Mouse (Mus musculus) C2C12 (cell line): Measurements from ENCODE around the gene AI987944. TPM values are rescaled to one million over a fixed set of nuclear protein-coding genes. Genes with fewer than 3 reads are reported as not detected.
A peak's percentile ranks its signal among the peaks of the same experiment; 100 is the strongest.

Experiments used
- H3K27me3 ChIP-seq: one replicate; pipeline ENCODE4 v1.6.1; 2011; ENCODE audit not compliant: control insufficient read depth, insufficient read depth, insufficient read length
- H3K36me3 ChIP-seq: one replicate; pipeline ENCODE4 v1.6.1; 2011; ENCODE audit not compliant: control insufficient read depth, insufficient read depth
- H3K4me3 ChIP-seq: one replicate; pipeline ENCODE4 v1.5.1; 2011; ENCODE audit warnings: mild to moderate bottlenecking, control low read depth; ENCODE audit not compliant: poor library complexity, insufficient read depth, severe bottlenecking
- H3K79me2 ChIP-seq: one replicate; pipeline ENCODE4 v1.6.1; 2011; ENCODE audit not compliant: control insufficient read depth, insufficient read depth
- H3K79me3 ChIP-seq: one replicate; pipeline ENCODE4 v1.6.1; 2011; ENCODE audit warnings: low read depth, control low read depth
- H3ac ChIP-seq: one replicate; pipeline ENCODE3; 2011; ENCODE audit warnings: low read depth; ENCODE audit not compliant: control insufficient read depth, insufficient read length
- CEBPB ChIP-seq: IDR thresholded peaks from one replicate; pipeline ENCODE4 v1.6.1; 2011; ENCODE audit warnings: low read depth, mild to moderate bottlenecking, control low read depth, moderate library complexity
- CTCF ChIP-seq: IDR thresholded peaks from one replicate; pipeline ENCODE4 v1.5.1; 2011; ENCODE audit not compliant: control insufficient read depth, insufficient read depth, insufficient read length
- FOSL1 ChIP-seq: IDR thresholded peaks from one replicate; pipeline ENCODE4 v1.8.0; 2011; ENCODE audit warnings: mild to moderate bottlenecking, low read length; ENCODE audit not compliant: poor library complexity, insufficient read depth, severe bottlenecking
- MAX ChIP-seq: IDR thresholded peaks from one replicate; pipeline ENCODE4 v1.6.1; 2011; ENCODE audit warnings: mild to moderate bottlenecking, control low read depth
- MYOD1 ChIP-seq: IDR thresholded peaks from one replicate; pipeline ENCODE4 v1.6.1; 2011; ENCODE audit warnings: low read depth; ENCODE audit not compliant: control insufficient read depth, insufficient read length
- MYOG ChIP-seq: IDR thresholded peaks from one replicate; pipeline ENCODE4 v1.6.1; 2011; ENCODE audit not compliant: control insufficient read depth, insufficient read length; ENCODE audit errors: extremely low read depth
- USF1 ChIP-seq: IDR thresholded peaks from one replicate; pipeline ENCODE4 v1.6.1; 2011; ENCODE audit warnings: low read depth, mild to moderate bottlenecking, control low read depth, moderate library complexity
- long read RNA-seq, 2 experiments: library from polyadenylated mRNA; unstranded; transcript quantifications; one replicate each; pipeline ENCODE4 v2.0.0; 2019 to 2020
- polyA plus RNA-seq: library from polyadenylated mRNA; unstranded; fragments of >200 nt; fragmentation: generic; extraction: Trizol; gene quantifications from one replicate; pipeline ENCODE4 v1.2.1, GENCODE M21; 2012; ENCODE audit warnings: missing spikeins

AI987944 gene
- polyA plus RNA-seq = 1.7 TPM
- long read RNA-seq, experiment 1, transcript AI987944-202 (5 exons, 2,071 nt) = major isoform, 5 of 10 reads
- long read RNA-seq, experiment 1, partial matches to known transcripts = 0 of 10 reads
- long read RNA-seq, experiment 1, other reads (novel, unspliced or antisense) = 4 of 10 reads
- long read RNA-seq, experiment 2, transcript AI987944-202 (5 exons, 2,071 nt) = major isoform, 31 of 34 reads
- long read RNA-seq, experiment 2, partial matches to known transcripts = 1 of 34 reads
- long read RNA-seq, experiment 2, other reads (novel, unspliced or antisense) = 1 of 34 reads

- TF ChIP-seq MAX = no peak
- TF ChIP-seq CEBPB = peak; percentile 96
- TF ChIP-seq USF1 = no peak
- peak; percentile 14 for TF ChIP-seq MYOD1
- no peak for TF ChIP-seq CTCF
- no peaks in the 10 kb centered on the region for H3K79me3 ChIP-seq
- peak within 1 kb of the TSS; percentile 43 for H3K4me3 ChIP-seq
- H3ac ChIP-seq = peak within 1 kb of the TSS; percentile 59
- no peaks in the 10 kb centered on the region for H3K79me2 ChIP-seq
- H3K27me3 ChIP-seq = no peaks in the 10 kb centered on the region
- no peaks in the 10 kb centered on the region for H3K36me3 ChIP-seq
Measured at GRCm38 (mm10) chr7:41393048-41393971, at the start of gene AI987944. Gene AI987944, minus strand, starts transcription at chr7:41393379.

DNA sequence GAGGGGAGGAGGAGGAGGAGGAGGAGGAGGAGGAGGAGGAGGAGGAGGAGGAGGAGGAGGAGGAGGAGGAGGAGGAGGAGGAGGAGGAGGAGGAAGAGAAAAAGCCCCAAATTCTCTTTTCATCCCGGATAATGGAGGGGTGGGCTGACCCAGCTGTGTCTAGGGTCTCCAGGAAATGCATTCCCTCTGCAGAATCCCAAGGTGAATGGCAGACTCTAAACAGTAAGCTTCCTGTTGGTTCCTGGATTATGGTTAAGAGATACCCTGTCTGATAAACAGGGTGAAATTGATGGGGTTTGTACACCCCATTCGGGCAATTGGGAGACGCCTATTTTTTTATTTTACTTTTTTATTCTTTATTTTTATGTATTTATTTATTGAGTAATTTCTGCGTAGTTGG lies 951 bp upstream of the AI987944 start:
- Histone ChIP-seq H3K27me3 (no peaks in the 10 kb centered on the region), H3ac (no peak overlapping the region), H3K79me3 (no peaks in the 10 kb centered on the region), H3K79me2 (no peaks in the 10 kb centered on the region), H3K4me3 (no peak overlapping the region), H3K36me3 (no peaks in the 10 kb centered on the region)
- TF ChIP-seq FOSL1 = no peak
- TF ChIP-seq USF1 = no peak
- TF ChIP-seq MAX = no peak
- TF ChIP-seq MYOG = no peak
- no peak for TF ChIP-seq CTCF
- no peak for TF ChIP-seq CEBPB
- TF ChIP-seq MYOD1 = no peak

Other genes starting within 250 kb of the AI987944 start
- not detected for gene Gm5592, start 239.5 kb downstream of the AI987944 start, polyA plus RNA-seq
- gene Vmn2r57, start 55.3 kb upstream of the AI987944 start, polyA plus RNA-seq = not detected
- gene Gm20449, start 106.0 kb upstream of the AI987944 start, polyA plus RNA-seq = not detected
- 0.85 TPM for gene AW146154, start 106.5 kb upstream of the AI987944 start, polyA plus RNA-seq
- 0.08 TPM for gene Gm6871, start 180.3 kb upstream of the AI987944 start, polyA plus RNA-seq
- 2.3 TPM for gene 2610021A01Rik, start 205.9 kb upstream of the AI987944 start, polyA plus RNA-seq
- gene Zfp788, start 239.8 kb upstream of the AI987944 start, polyA plus RNA-seq = 1.5 TPM